20 mouse cellular contexts compared by ENCODE assay signal in genomic region chr7:68656354-68656753, GRCm38 (mm10).
"Had no signal": no experiment of that assay in that cellular context is flagged by ENCODE, and none has a peak within 500 bp of the region (broad histone marks: within the 10 kb centered on the region; RNA-seq: fewer than 3 reads in every experiment).

No protein-coding gene starts in this region.

- ATAC-seq: midbrain, embryonic 16.5 days had no signal

- H3K27ac ChIP-seq: liver, embryonic 14.5 days; midbrain, embryonic 10.5 days; midbrain, embryonic 12.5 days; neural tube, embryonic 13.5 days; neural tube, embryonic 15.5 days had no signal

- H3K4me3 ChIP-seq: midbrain, embryonic 10.5 days; midbrain, embryonic 12.5 days; myocyte; neural tube, embryonic 13.5 days; neural tube, embryonic 15.5 days had no signal

- DNase-seq: lung, adult 18-20 months; lung, embryonic 14.5 days; lung, postnatal 10 days; lung, postnatal 4 days; midbrain, embryonic 14.5 days; retina, postnatal 1 day; right cerebral cortex, adult 18-20 months; right cerebral cortex, postnatal 25 days; right cerebral cortex, postnatal 4 days; spleen, adult 18-20 months; thymus, adult 2 months; thymus, postnatal 25 days; thymus, postnatal 4 days had no signal
